Mouse (Mus musculus) kidney, adult 2 months (tissue): ENCODE measurements at regions not wholly inside any gene's neighbourhood (a gene's known extent, or its start where the extent isn't known, plus 50 kb on each side); places are given as distances from the start of the nearest gene placed in this dataset.

Source experiments
- CTCF ChIP-seq: fragments of 200-500 bp; conservative IDR thresholded peaks from 2 replicates; pipeline ENCODE4 v1.5.1; 2011; ENCODE audit warnings: low read depth, mild to moderate bottlenecking, control low read depth, low read length, moderate library complexity, mixed read lengths; ENCODE audit not compliant: insufficient read depth, insufficient read length
- POLR2A ChIP-seq: fragments of 200-500 bp; IDR thresholded peaks from one replicate; pipeline ENCODE4 v1.6.1; 2011; ENCODE audit warnings: low read depth, low read length, control low read depth

GRCm38 (mm10) chrX:51911566-51911965 lies 61.0 kb downstream of the 1700080O16Rik start:
- TF ChIP-seq POLR2A (no peak), CTCF (no peak)
